Mouse (Mus musculus) ES-E14 (cell line): ENCODE measurements around the gene Hsf5. TPM values are rescaled to one million over a fixed set of nuclear protein-coding genes. Genes with fewer than 3 reads are reported as not detected.

ENCODE experiments used
- DNase-seq: peaks from one replicate; pipeline ENCODE4 v3.0.0-alpha.2; 2013; ENCODE audit warnings: low read depth, low spot score
- H3K27ac ChIP-seq: 2 replicates; pipeline ENCODE4 v1.5.1; 2012; ENCODE audit warnings: low read depth, mild to moderate bottlenecking, low read length, moderate library complexity, mixed read lengths; ENCODE audit not compliant: poor library complexity, insufficient read depth, severe bottlenecking
- H3K36me3 ChIP-seq: 2 replicates; pipeline ENCODE4 v1.6.1; 2012; ENCODE audit warnings: mild to moderate bottlenecking, low read length, moderate library complexity, mixed read lengths; ENCODE audit not compliant: control insufficient read depth, poor library complexity, insufficient read depth, severe bottlenecking
- H3K4me1 ChIP-seq, 2 experiments: fragments of 150-350 bp in 1 of 2; sonication (generic) in 1 of 2; 2 replicates each; pipeline ENCODE4 v1.6.1; 2012; ENCODE audit warnings: low read length in 2 of 2, mild to moderate bottlenecking in 1 of 2, mixed read lengths in 1 of 2; ENCODE audit not compliant: control insufficient read depth in 2 of 2, insufficient read depth in 2 of 2, poor library complexity in 1 of 2
- H3K4me3 ChIP-seq, 2 experiments: fragments of 150-350 bp in 1 of 2; sonication (generic) in 1 of 2; 2 replicates each; pipeline ENCODE4 v1.5.1; 2012; ENCODE audit warnings: low read length in 2 of 2, low read depth in 1 of 2, mild to moderate bottlenecking in 1 of 2, mixed read lengths in 1 of 2; ENCODE audit not compliant: insufficient read depth in 1 of 2, poor library complexity in 1 of 2, severe bottlenecking in 1 of 2
- H3K9ac ChIP-seq: 2 replicates; pipeline ENCODE4 v1.6.1; 2012; ENCODE audit warnings: low read depth, mild to moderate bottlenecking, low read length, mixed read lengths; ENCODE audit not compliant: poor library complexity, insufficient read depth, severe bottlenecking
- H3K9me3 ChIP-seq: fragments of 150-350 bp; sonication (generic); 2 replicates; pipeline ENCODE4 v1.6.1; 2012; ENCODE audit warnings: low read depth, mild to moderate bottlenecking, low read length; ENCODE audit not compliant: control insufficient read depth, insufficient read depth
- CHD2 ChIP-seq: IDR thresholded peaks from 2 replicates; pipeline ENCODE4 v1.6.1; 2014; ENCODE audit warnings: mild to moderate bottlenecking, low read depth, low read length, inconsistent platforms
- HCFC1 ChIP-seq: IDR thresholded peaks from 2 replicates; pipeline ENCODE4 v1.6.1; 2012; ENCODE audit warnings: low read length, inconsistent platforms, borderline replicate concordance; ENCODE audit not compliant: insufficient read depth
- MAFK ChIP-seq: IDR thresholded peaks from 2 replicates; pipeline ENCODE4 v1.6.1; 2014; ENCODE audit warnings: mild to moderate bottlenecking, low read depth, low read length, inconsistent platforms; ENCODE audit not compliant: insufficient read depth
- ZC3H11A ChIP-seq: IDR thresholded peaks from 2 replicates; pipeline ENCODE4 v1.6.1; 2012; ENCODE audit warnings: low read depth, mild to moderate bottlenecking, inconsistent platforms, low read length, borderline replicate concordance
- ZNF384 ChIP-seq: IDR thresholded peaks from 2 replicates; pipeline ENCODE4 v1.6.1; 2012; ENCODE audit warnings: low read depth, low read length, inconsistent platforms
- in situ Hi-C, 2 experiments: fragments of 600-800 bp; cut with MboI; formaldehyde crosslinking; loops; one replicate each; pipeline ENCODE4 v1.15.1; 2025; ENCODE audit warnings: low sequenced_read_pairs in 2 of 2, inconsistent platforms in 1 of 2; ENCODE audit not compliant: unreplicated experiment in 2 of 2
- total RNA-seq: library from RNA; depleted of rRNA; stranded (reverse); fragments of 300-350 nt; gene quantifications from 2 replicates; pipeline ENCODE4 v1.2.3, GENCODE M21; 2012

The Hsf5 gene
- total RNA-seq, 1 experiment, result 0.40 TPM

GRCm38 (mm10) chr11:87603571-87603970, 13.4 kb upstream of the Hsf5 start:
- Histone ChIP-seq H3K4me3 (no peak overlapping the region), H3K27ac (no peak overlapping the region), H3K36me3 (peaks cover 50% of the 10 kb centered on the region), H3K9me3 (no peaks in the 10 kb centered on the region), H3K4me1 (0 out of 4 replicates have a peak, but pooled peaks cover 0 to 3% of the 10 kb centered on the region in 2 experiments), H3K9ac (no peak overlapping the region)
- TF ChIP-seq MAFK (no peak), ZC3H11A (no peak), ZNF384 (no peak)
- DNase-seq, result no peak
- in situ Hi-C loops, result no loop called here

GRCm38 (mm10) chr11:87609264-87609663, 7.7 kb upstream of the Hsf5 start:
- Histone ChIP-seq H3K36me3 (peaks cover 34% of the 10 kb centered on the region), H3K27ac (no peak overlapping the region), H3K4me3 (no peak overlapping the region), H3K4me1 (no peaks in the 10 kb centered on the region), H3K9me3 (no peaks in the 10 kb centered on the region), H3K9ac (no peak overlapping the region)
- in situ Hi-C loops, result no loop called here
- no peak for DNase-seq
- TF ChIP-seq ZNF384, result no peak
- TF ChIP-seq CHD2, result no peak

- DNase-seq, result no peak
- TF ChIP-seq CHD2, result no peak
- no peak for TF ChIP-seq ZNF384
- TF ChIP-seq HCFC1, result no peak
- no peak for TF ChIP-seq MAFK
- no peak for TF ChIP-seq ZC3H11A
- Histone ChIP-seq H3K9ac (no peak overlapping the region), H3K4me3 (no peak overlapping the region), H3K27ac (no peak overlapping the region), H3K9me3 (no peaks in the 10 kb centered on the region), H3K4me1 (no peaks in the 10 kb centered on the region), H3K36me3 (peaks cover 27% of the 10 kb centered on the region)
- in situ Hi-C loops, result no loop called here
Observed at GRCm38 (mm10) chr11:87611547-87611946, 5.4 kb upstream of the Hsf5 start.

- no peak for DNase-seq
- in situ Hi-C loops, result no loop called here
Observed at GRCm38 (mm10) chr11:87613972-87614371, 3.0 kb upstream of the Hsf5 start.

GRCm38 (mm10) chr11:87615551-87615950, 1.4 kb upstream of the Hsf5 start:
- Histone ChIP-seq H3K27ac (no peak overlapping the region), H3K9ac (no peak overlapping the region), H3K9me3 (no peaks in the 10 kb centered on the region), H3K4me3 (no peak overlapping the region), H3K36me3 (peaks cover 27% of the 10 kb centered on the region), H3K4me1 (0 out of 4 replicates have a peak, but pooled peaks cover 0 to 2% of the 10 kb centered on the region in 2 experiments)
- TF ChIP-seq HCFC1, result no peak
- no peak for DNase-seq
- in situ Hi-C loops, result no loop called here

More at GRCm38 (mm10) chr11:87613972-87614371, 3.0 kb upstream of the Hsf5 start:
- H3K27ac ChIP-seq, result no peak overlapping the region
- H3K4me3 ChIP-seq, result no peak overlapping the region
- peaks cover 30% of the 10 kb centered on the region for H3K36me3 ChIP-seq
- 0 out of 4 replicates have a peak, but pooled peaks cover 0 to 2% of the 10 kb centered on the region in 2 experiments for H3K4me1 ChIP-seq
- TF ChIP-seq CHD2, result no peak
- TF ChIP-seq ZNF384, result no peak
- no peak for TF ChIP-seq HCFC1
- TF ChIP-seq MAFK, result no peak
- TF ChIP-seq ZC3H11A, result no peak
- no peak overlapping the region for H3K9ac ChIP-seq
- no peaks in the 10 kb centered on the region for H3K9me3 ChIP-seq
